Mouse (Mus musculus) kidney, adult 2 months (tissue): ENCODE data around the gene Zmiz1.

Experiments used
- CTCF ChIP-seq: fragments of 200-500 bp; conservative IDR thresholded peaks from 2 replicates; pipeline ENCODE4 v1.5.1; 2011; ENCODE audit warnings: low read depth, mild to moderate bottlenecking, control low read depth, low read length, moderate library complexity, mixed read lengths; ENCODE audit not compliant: insufficient read depth, insufficient read length
- POLR2A ChIP-seq: fragments of 200-500 bp; IDR thresholded peaks from one replicate; pipeline ENCODE4 v1.6.1; 2011; ENCODE audit warnings: low read depth, low read length, control low read depth

DNA sequence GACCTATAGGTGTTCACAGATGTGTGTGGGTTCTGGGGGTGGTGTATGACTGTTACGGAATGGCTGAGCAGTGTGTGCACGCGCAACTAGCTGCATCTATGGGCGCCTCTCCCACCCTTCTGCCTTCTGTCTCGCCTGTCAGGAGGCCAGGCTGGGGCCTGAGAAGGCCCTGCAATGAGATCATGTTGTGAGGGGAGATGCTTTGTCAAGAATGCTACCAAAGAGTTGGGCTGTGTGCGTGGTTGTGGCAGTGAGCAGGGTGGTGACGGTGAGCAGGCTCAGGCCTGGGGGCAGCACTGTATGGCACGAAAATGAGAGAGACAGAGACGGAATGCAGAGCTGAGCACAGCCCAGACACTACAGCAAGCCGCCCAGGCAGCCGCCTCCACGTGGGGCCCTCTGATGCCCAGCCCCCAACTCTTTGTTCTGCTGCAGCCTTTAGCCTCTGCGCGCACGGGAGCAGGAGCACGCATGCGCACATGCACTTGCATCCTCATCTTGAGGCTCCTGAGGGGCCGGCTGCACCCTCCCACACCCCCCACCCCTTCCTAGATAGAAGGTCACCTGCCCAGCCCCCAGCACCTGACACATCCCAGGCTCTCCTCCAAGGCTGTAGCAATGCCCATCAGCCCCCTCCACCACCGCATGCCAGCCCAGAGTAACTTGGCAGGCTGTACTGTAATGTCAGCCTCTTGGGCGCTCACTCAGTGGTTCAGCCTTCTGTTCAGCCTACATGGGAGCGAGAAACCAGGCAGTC lies 126.7 kb downstream of the Zmiz1 start:
- no peak for TF ChIP-seq CTCF
- TF ChIP-seq POLR2A = no peak
